Mouse (Mus musculus): ENCODE results near the gene Usp5. TPM values are rescaled to one million over a fixed set of nuclear protein-coding genes. Genes with fewer than 3 reads are reported as not detected.
A peak's percentile ranks its signal among the peaks of the same experiment; 100 is the strongest.
"Not testable (repeated sequence)": the region's sequence is repeated elsewhere in the genome, so short reads cannot be mapped to it uniquely, and the experiment has no call there.

Gene Usp5
- polyA plus RNA-seq, 1 experiment: 80.9 TPM

GRCm38 (mm10) chr6:124806446-124807140 is 22.7 kb downstream of the Usp5 start:
- Histone ChIP-seq H3K36me3 (ENCODE audit: control insufficient read depth, insufficient read depth, low read length, poor library complexity, severe bottlenecking) (peaks cover 3% of the 10 kb centered on the region), H3K27ac (ENCODE audit: insufficient read depth, low read length) (peak overlapping the region; percentile 97), H3K4me1 (ENCODE audit: control insufficient read depth, insufficient read depth, low read length) (no peaks in the 10 kb centered on the region), H3K9ac (ENCODE audit: low read depth, poor library complexity, severe bottlenecking) (peak overlapping the region; percentile 84), H3K27me3 (ENCODE audit: control insufficient read depth, insufficient read depth, low read length, poor library complexity, severe bottlenecking) (no peaks in the 10 kb centered on the region), H3K4me3 (ENCODE audit: low read depth, low read length) (peak overlapping the region; percentile 54), H3K9me3 (replicated peaks; ENCODE audit: control insufficient read depth, insufficient read depth, low read length, poor library complexity, severe bottlenecking) (no peaks in the 10 kb centered on the region)
- TF ChIP-seq EP300 (IDR thresholded peaks at IDR 0.05; ENCODE audit: insufficient read depth, low read depth, low read length) (no peak), POLR2A (IDR thresholded peaks at IDR 0.05; ENCODE audit: insufficient read depth, low read length) (no peak), CTCF (IDR thresholded peaks at IDR 0.05; ENCODE audit: low read depth, low read length) (no peak)

GRCm38 (mm10) chr6:124805341-124806321 is 23.7 kb downstream of the Usp5 start:
- H3K36me3 ChIP-seq (ENCODE audit: control insufficient read depth, insufficient read depth, low read length, poor library complexity, severe bottlenecking): no peaks in the 10 kb centered on the region
- H3K9ac ChIP-seq (ENCODE audit: low read depth, poor library complexity, severe bottlenecking): peak overlapping the region; percentile 84
- no peaks in the 10 kb centered on the region for H3K4me1 ChIP-seq (ENCODE audit: control insufficient read depth, insufficient read depth, low read length)
- H3K4me3 ChIP-seq (ENCODE audit: low read depth, low read length): peak overlapping the region; percentile 56
- TF ChIP-seq POLR2A (IDR thresholded peaks at IDR 0.05; ENCODE audit: insufficient read depth, low read length) (peak; percentile 63), EP300 (IDR thresholded peaks at IDR 0.05; ENCODE audit: insufficient read depth, low read depth, low read length) (peak; percentile 59; the same call in 1 of the 2 replicates), CTCF (IDR thresholded peaks at IDR 0.05; ENCODE audit: low read depth, low read length) (peak; percentile 29)
- peak overlapping the region; percentile 97 for H3K27ac ChIP-seq (ENCODE audit: insufficient read depth, low read length)
- H3K9me3 ChIP-seq (replicated peaks; ENCODE audit: control insufficient read depth, insufficient read depth, low read length, poor library complexity, severe bottlenecking): no peaks in the 10 kb centered on the region
- no peaks in the 10 kb centered on the region for H3K27me3 ChIP-seq (ENCODE audit: control insufficient read depth, insufficient read depth, low read length, poor library complexity, severe bottlenecking)

- H3K4me3 ChIP-seq (ENCODE audit: low read depth, low read length): no peak overlapping the region
- TF ChIP-seq EP300 (IDR thresholded peaks at IDR 0.05; ENCODE audit: insufficient read depth, low read depth, low read length) (no peak), CTCF (IDR thresholded peaks at IDR 0.05; ENCODE audit: low read depth, low read length) (no peak), POLR2A (IDR thresholded peaks at IDR 0.05; ENCODE audit: insufficient read depth, low read length) (no peak)
- no peaks in the 10 kb centered on the region for H3K9me3 ChIP-seq (replicated peaks; ENCODE audit: control insufficient read depth, insufficient read depth, low read length, poor library complexity, severe bottlenecking)
Measured at GRCm38 (mm10) chr6:124804341-124804740, 24.9 kb downstream of the Usp5 start.

GRCm38 (mm10) chr6:124803691-124804090 is 25.6 kb downstream of the Usp5 start:
- not testable (repeated sequence) for H3K27me3 ChIP-seq (ENCODE audit: control insufficient read depth, insufficient read depth, low read length, poor library complexity, severe bottlenecking); H3K36me3 ChIP-seq (ENCODE audit: control insufficient read depth, insufficient read depth, low read length, poor library complexity, severe bottlenecking); H3K4me3 ChIP-seq (ENCODE audit: low read depth, low read length); H3K9ac ChIP-seq (ENCODE audit: low read depth, poor library complexity, severe bottlenecking); H3K9me3 ChIP-seq (replicated peaks; ENCODE audit: control insufficient read depth, insufficient read depth, low read length, poor library complexity, severe bottlenecking); H3K4me1 ChIP-seq (ENCODE audit: control insufficient read depth, insufficient read depth, low read length)
- H3K27ac ChIP-seq (ENCODE audit: insufficient read depth, low read length): peak overlapping the region; percentile 37; the same call in 1 of the 2 replicates

More at GRCm38 (mm10) chr6:124804341-124804740, 24.9 kb downstream of the Usp5 start:
- Histone ChIP-seq H3K9ac (ENCODE audit: low read depth, poor library complexity, severe bottlenecking) (peak overlapping the region; percentile 2), H3K27ac (ENCODE audit: insufficient read depth, low read length) (peak overlapping the region; percentile 66), H3K4me1 (ENCODE audit: control insufficient read depth, insufficient read depth, low read length) (no peaks in the 10 kb centered on the region), H3K27me3 (ENCODE audit: control insufficient read depth, insufficient read depth, low read length, poor library complexity, severe bottlenecking) (no peaks in the 10 kb centered on the region), H3K36me3 (ENCODE audit: control insufficient read depth, insufficient read depth, low read length, poor library complexity, severe bottlenecking) (no peaks in the 10 kb centered on the region)

- peak overlapping the region; percentile 49 for H3K4me3 ChIP-seq (ENCODE audit: low read depth, low read length)
- H3K9ac ChIP-seq (ENCODE audit: low read depth, poor library complexity, severe bottlenecking): peak overlapping the region; percentile 94; the same call in 1 of the 2 replicates
- H3K4me1 ChIP-seq (ENCODE audit: control insufficient read depth, insufficient read depth, low read length): no peaks in the 10 kb centered on the region
- H3K27ac ChIP-seq (ENCODE audit: insufficient read depth, low read length): peak overlapping the region; percentile 37
- no peaks in the 10 kb centered on the region for H3K27me3 ChIP-seq (ENCODE audit: control insufficient read depth, insufficient read depth, low read length, poor library complexity, severe bottlenecking)
- no peak for TF ChIP-seq POLR2A (IDR thresholded peaks at IDR 0.05; ENCODE audit: insufficient read depth, low read length)
- no peak for TF ChIP-seq CTCF (IDR thresholded peaks at IDR 0.05; ENCODE audit: low read depth, low read length)
- TF ChIP-seq EP300 (IDR thresholded peaks at IDR 0.05; ENCODE audit: insufficient read depth, low read depth, low read length): no peak
- no peaks in the 10 kb centered on the region for H3K9me3 ChIP-seq (replicated peaks; ENCODE audit: control insufficient read depth, insufficient read depth, low read length, poor library complexity, severe bottlenecking)
- H3K36me3 ChIP-seq (ENCODE audit: control insufficient read depth, insufficient read depth, low read length, poor library complexity, severe bottlenecking): no peaks in the 10 kb centered on the region
Measured at GRCm38 (mm10) chr6:124803061-124803460, 26.2 kb downstream of the Usp5 start.

GRCm38 (mm10) chr6:124802400-124802799 is 26.9 kb downstream of the Usp5 start:
- not testable (repeated sequence) for H3K4me1 ChIP-seq (ENCODE audit: control insufficient read depth, insufficient read depth, low read length); H3K27me3 ChIP-seq (ENCODE audit: control insufficient read depth, insufficient read depth, low read length, poor library complexity, severe bottlenecking); H3K36me3 ChIP-seq (ENCODE audit: control insufficient read depth, insufficient read depth, low read length, poor library complexity, severe bottlenecking); H3K9me3 ChIP-seq (replicated peaks; ENCODE audit: control insufficient read depth, insufficient read depth, low read length, poor library complexity, severe bottlenecking)
- Histone ChIP-seq H3K9ac (ENCODE audit: low read depth, poor library complexity, severe bottlenecking) (peak overlapping the region; percentile 94), H3K4me3 (ENCODE audit: low read depth, low read length) (peak overlapping the region; percentile 66), H3K27ac (ENCODE audit: insufficient read depth, low read length) (peak overlapping the region; percentile 99)
